In genomic region chr14:54259722-54260085, GRCm38 (mm10) we compare ENCODE assay signal across 8 mouse cellular contexts. TPM values are rescaled to one million over a fixed set of nuclear protein-coding genes. Genes with fewer than 3 reads are reported as not detected.
A peak's percentile ranks its signal among the peaks of the same experiment; 100 is the strongest.
DNase-seq lines count a peak whose midpoint lies in the region; ATAC-seq and TF ChIP-seq lines count a peak whose summit lies in the region.

No protein-coding gene starts in this region.

- H3K9me3 ChIP-seq in intestine, embryonic 15.5 days, result no peaks in the 10 kb centered on the region
- no peaks in the 10 kb centered on the region for H3K9me3 ChIP-seq in neural tube, embryonic 13.5 days

- H3K4me2 ChIP-seq in intestine, embryonic 15.5 days (replicated peaks), result peak overlapping the region; percentile 72
- H3K4me2 ChIP-seq in neural tube, embryonic 13.5 days, result peak overlapping the region; percentile 66

- no peak for TF ChIP-seq CTCF in left cerebral cortex, adult 2 months (IDR thresholded peaks at IDR 0.05)
- TF ChIP-seq CTCF in cortical plate, adult 2 months (IDR thresholded peaks at IDR 0.05; ENCODE audit: extremely low read depth, insufficient read depth, low read length), result no peak

- ATAC-seq in intestine, embryonic 15.5 days, result no peak
- ATAC-seq in neural tube, embryonic 13.5 days (ENCODE audit: low read depth), result no peak

- H3K9ac ChIP-seq in intestine, embryonic 15.5 days, result peak overlapping the region; percentile 68
- H3K9ac ChIP-seq in neural tube, embryonic 13.5 days, result peak overlapping the region; percentile 70

- H3K27ac ChIP-seq in left cerebral cortex, adult 2 months, result no peak overlapping the region; the same call in 1 of the 2 replicates
- H3K27ac ChIP-seq in cortical plate, adult 2 months (ENCODE audit: insufficient read depth, low read length), result no peak overlapping the region
- no peak overlapping the region for H3K27ac ChIP-seq in intestine, embryonic 15.5 days
- peak overlapping the region; percentile 35; the same call in 1 of the 2 replicates for H3K27ac ChIP-seq in neural tube, embryonic 13.5 days (replicated peaks)

- H3K36me3 ChIP-seq in intestine, embryonic 15.5 days, result peaks cover 2% of the 10 kb centered on the region; the same call in 1 of the 2 replicates
- H3K36me3 ChIP-seq in neural tube, embryonic 13.5 days, result peaks cover 13% of the 10 kb centered on the region

- DNase-seq in left cerebral cortex, adult 2 months (ENCODE audit: extremely low spot score in 1 of 2, low spot score in 2 of 2), result no peak
- no peak for DNase-seq in left cerebral cortex, postnatal 4 days
- DNase-seq in right cerebral cortex, adult 2 months (ENCODE audit: low spot score in 2 of 2), result no peak
- DNase-seq in cerebellum, postnatal 14 days, result no peak
- DNase-seq in layer of hippocampus, adult 11-12 months (ENCODE audit: low spot score), result no peak

- no peaks in the 10 kb centered on the region for H3K4me1 ChIP-seq in cortical plate, adult 2 months (ENCODE audit: control insufficient read depth, insufficient read depth, low read length)
- H3K4me1 ChIP-seq in intestine, embryonic 15.5 days (replicated peaks), result peaks cover 11% of the 10 kb centered on the region
- H3K4me1 ChIP-seq in neural tube, embryonic 13.5 days (replicated peaks), result peaks cover 22% of the 10 kb centered on the region

- no peak for TF ChIP-seq POLR2A in cortical plate, adult 2 months (IDR thresholded peaks at IDR 0.05; ENCODE audit: extremely low read depth, insufficient read depth, low read length)

- H3K4me3 ChIP-seq in left cerebral cortex, adult 2 months, result peak overlapping the region; percentile 72
- peak overlapping the region; percentile 70 for H3K4me3 ChIP-seq in cortical plate, adult 2 months (ENCODE audit: insufficient read depth, low read length)
- peak overlapping the region; percentile 68 for H3K4me3 ChIP-seq in intestine, embryonic 15.5 days (replicated peaks)
- peak overlapping the region; percentile 49 for H3K4me3 ChIP-seq in neural tube, embryonic 13.5 days

- 18% methylated on average over 8 of the region's 8 CpGs for WGBS in intestine, embryonic 15.5 days
- WGBS in neural tube, embryonic 13.5 days, result 27% methylated on average over 8 of the region's 8 CpGs

- no peaks in the 10 kb centered on the region for H3K27me3 ChIP-seq in intestine, embryonic 15.5 days (replicated peaks)
- H3K27me3 ChIP-seq in neural tube, embryonic 13.5 days, result peaks cover 5% of the 10 kb centered on the region

- intact Hi-C loops in left cerebral cortex, adult 2 months (cut with DNase I), result loop anchor here (2.0 kb wide), 1 partner anchor 101 kb away; the partner anchor contains the start of gene Oxa1l
- intact Hi-C loops in left cerebral cortex, postnatal 4 days (cut with DNase I), result loop anchor here (10.0 kb wide), 2 partner anchors 105 to 155 kb away; partner anchors contain the start of genes Oxa1l and Slc7a7

RNA-seq across cellular contexts. Expression of gene Abhd4, which starts 5.7 kb away (rescaled TPM):
- 10 to 100 TPM; 46.7 to 49.3 TPM for total RNA-seq in left cerebral cortex, adult 2 months (2021)
- 10 to 100 TPM; 37.1 to 38.9 TPM for total RNA-seq in left cerebral cortex, postnatal 4 days (2021)
- polyA plus RNA-seq in cortical plate, adult 2 months (2012; rRNA removed), result 47.8 and 55.7 TPM in 2 replicates
- 41.6 and 42.6 TPM in 2 replicates for polyA plus RNA-seq in intestine, embryonic 15.5 days (2015; fragmentation: Nextera tagmentation; extraction: Ambion mirVana)
- 60.4 and 72.4 TPM in 2 replicates for polyA plus RNA-seq in neural tube, embryonic 13.5 days (2015; fragmentation: Nextera tagmentation; extraction: Ambion mirVana)

RNA-seq across cellular contexts. Expression of gene Dad1, which starts 5.8 kb away (rescaled TPM):
- total RNA-seq in left cerebral cortex, adult 2 months (2021), result 100 to 1,000 TPM; 106 to 115 TPM
- 100 to 1,000 TPM; 103 to 114 TPM for total RNA-seq in left cerebral cortex, postnatal 4 days (2021)
- 227 and 267 TPM in 2 replicates for polyA plus RNA-seq in cortical plate, adult 2 months (2012; rRNA removed)
- 450 and 484 TPM in 2 replicates for polyA plus RNA-seq in intestine, embryonic 15.5 days (2015; fragmentation: Nextera tagmentation; extraction: Ambion mirVana)
- 416 and 437 TPM in 2 replicates for polyA plus RNA-seq in neural tube, embryonic 13.5 days (2015; fragmentation: Nextera tagmentation; extraction: Ambion mirVana)

RNA-seq across cellular contexts. Expression of gene Olfr49, which starts 25.0 kb away (rescaled TPM):
- total RNA-seq in left cerebral cortex, adult 2 months (2021), result not detected
- total RNA-seq in left cerebral cortex, postnatal 4 days (2021), result not detected
- polyA plus RNA-seq in cortical plate, adult 2 months (2012; rRNA removed), result not detected in 2 replicates
- not detected in 2 replicates for polyA plus RNA-seq in intestine, embryonic 15.5 days (2015; fragmentation: Nextera tagmentation; extraction: Ambion mirVana)
- not detected in 2 replicates for polyA plus RNA-seq in neural tube, embryonic 13.5 days (2015; fragmentation: Nextera tagmentation; extraction: Ambion mirVana)
